Mouse (Mus musculus) mature B cell (primary cell): ENCODE data around the gene Irf2.
"Not testable (repeated sequence)": the region's sequence is repeated elsewhere in the genome, so short reads cannot be mapped to it uniquely, and the experiment has no call there.

Experiments
- in situ Hi-C: fragments of 300-500 bp; cut with MboI; formaldehyde crosslinking; loops from 2 replicates; pipeline ENCODE4 v1.14.3; 2019

Gene Irf2

GRCm38 (mm10) chr8:46726383-46726782 is 13.1 kb upstream of the Irf2 start:
- in situ Hi-C loops = no loop called here

GRCm38 (mm10) chr8:46729671-46730070 is 9.9 kb upstream of the Irf2 start:
- in situ Hi-C loops = not testable (repeated sequence)

GRCm38 (mm10) chr8:46732381-46732915 is 7.1 kb upstream of the Irf2 start:
- in situ Hi-C loops = no loop called here

- in situ Hi-C loops = no loop called here
These were observed 5.9 kb upstream of the Irf2 start for GRCm38 (mm10) chr8:46733603-46734002.

GRCm38 (mm10) chr8:46735505-46735904 is 4.0 kb upstream of the Irf2 start:
- in situ Hi-C loops = loop anchor here (5.0 kb wide), 1 partner anchor 212 kb away; no protein-coding TSS in a partner anchor

- in situ Hi-C loops = loop anchor here (5.0 kb wide), 1 partner anchor 211 kb away; no protein-coding TSS in a partner anchor
These were observed 3.3 kb upstream of the Irf2 start for GRCm38 (mm10) chr8:46736260-46736659.

- in situ Hi-C loops = loop anchor here (5.0 kb wide), 1 partner anchor 210 kb away; no protein-coding TSS in a partner anchor
These were observed 2.1 kb upstream of the Irf2 start for GRCm38 (mm10) chr8:46737421-46737820.

GRCm38 (mm10) chr8:46737907-46738306 is 1.6 kb upstream of the Irf2 start:
- in situ Hi-C loops = loop anchor here (5.0 kb wide), 1 partner anchor 209 kb away; no protein-coding TSS in a partner anchor

GRCm38 (mm10) chr8:46738601-46739000 is 931 bp upstream of the Irf2 start:
- in situ Hi-C loops = loop anchor here (5.0 kb wide), 1 partner anchor 209 kb away; no protein-coding TSS in a partner anchor

- in situ Hi-C loops = loop anchor here (5.0 kb wide), 1 partner anchor 207 kb away; no protein-coding TSS in a partner anchor
These were observed 502 bp downstream of the Irf2 start for GRCm38 (mm10) chr8:46739956-46740512.

- in situ Hi-C loops = no loop called here
These were observed 1.2 kb downstream of the Irf2 start for GRCm38 (mm10) chr8:46740513-46741280.

GRCm38 (mm10) chr8:46741281-46741791 is 1.8 kb downstream of the Irf2 start:
- in situ Hi-C loops = no loop called here

GRCm38 (mm10) chr8:46741991-46742690 is 2.6 kb downstream of the Irf2 start:
- in situ Hi-C loops = no loop called here

- in situ Hi-C loops = no loop called here
These were observed 3.2 kb downstream of the Irf2 start for GRCm38 (mm10) chr8:46742691-46743082.

- in situ Hi-C loops = no loop called here
These were observed 5.9 kb downstream of the Irf2 start for GRCm38 (mm10) chr8:46745464-46745863.

- in situ Hi-C loops = no loop called here
These were observed 7.9 kb downstream of the Irf2 start for GRCm38 (mm10) chr8:46747311-46747980.

GRCm38 (mm10) chr8:46750000-46750399 is 10.5 kb downstream of the Irf2 start:
- in situ Hi-C loops = no loop called here

GRCm38 (mm10) chr8:46750566-46750965 is 11.0 kb downstream of the Irf2 start:
- in situ Hi-C loops = no loop called here

- in situ Hi-C loops = no loop called here
These were observed 11.6 kb downstream of the Irf2 start for GRCm38 (mm10) chr8:46751151-46751550.

GRCm38 (mm10) chr8:46752986-46753385 is 13.5 kb downstream of the Irf2 start:
- in situ Hi-C loops = no loop called here

GRCm38 (mm10) chr8:46754355-46754754 is 14.8 kb downstream of the Irf2 start:
- in situ Hi-C loops = no loop called here
